Mouse (Mus musculus) G1E-ER4 (cell line): Measurements from ENCODE around the gene Tmem120b. TPM values are rescaled to one million over a fixed set of nuclear protein-coding genes. Genes with fewer than 3 reads are reported as not detected.

Experiments used
- GATA1 ChIP-seq: IDR thresholded peaks from one replicate; pipeline ENCODE4 v1.8.0; 2012; ENCODE audit warnings: low read length, inconsistent platforms
- polyA plus RNA-seq: library from polyadenylated mRNA; stranded (reverse); fragments of >175 nt; gene quantifications from 2 replicates; pipeline ENCODE4 v1.2.3, GENCODE M21; 2012

The Tmem120b gene
- polyA plus RNA-seq, 1 experiment: 6.0 TPM

GRCm38 (mm10) chr5:123040796-123041195, 27.4 kb upstream of the Tmem120b start:
- no peak for TF ChIP-seq GATA1

DNA sequence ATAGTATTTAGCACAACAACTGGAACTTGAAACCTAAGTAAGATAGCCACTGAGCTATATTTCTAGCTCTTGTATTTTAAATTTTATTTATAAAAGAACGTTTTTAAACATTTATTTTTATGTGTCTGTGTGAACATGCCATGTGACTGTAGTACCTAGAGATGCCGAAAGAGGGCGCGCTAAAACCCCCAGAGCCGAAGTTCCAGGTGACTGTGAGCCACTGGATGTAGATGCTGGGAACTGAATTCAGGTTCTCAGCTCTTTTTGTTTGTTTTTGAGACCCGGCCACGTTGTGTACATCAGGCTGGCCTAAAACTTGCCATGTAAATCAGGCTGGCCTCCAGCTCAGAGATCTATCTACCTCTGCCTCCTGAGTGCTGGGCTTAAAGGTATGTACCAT, 24.4 kb upstream of the Tmem120b start:
- no peak for TF ChIP-seq GATA1

DNA sequence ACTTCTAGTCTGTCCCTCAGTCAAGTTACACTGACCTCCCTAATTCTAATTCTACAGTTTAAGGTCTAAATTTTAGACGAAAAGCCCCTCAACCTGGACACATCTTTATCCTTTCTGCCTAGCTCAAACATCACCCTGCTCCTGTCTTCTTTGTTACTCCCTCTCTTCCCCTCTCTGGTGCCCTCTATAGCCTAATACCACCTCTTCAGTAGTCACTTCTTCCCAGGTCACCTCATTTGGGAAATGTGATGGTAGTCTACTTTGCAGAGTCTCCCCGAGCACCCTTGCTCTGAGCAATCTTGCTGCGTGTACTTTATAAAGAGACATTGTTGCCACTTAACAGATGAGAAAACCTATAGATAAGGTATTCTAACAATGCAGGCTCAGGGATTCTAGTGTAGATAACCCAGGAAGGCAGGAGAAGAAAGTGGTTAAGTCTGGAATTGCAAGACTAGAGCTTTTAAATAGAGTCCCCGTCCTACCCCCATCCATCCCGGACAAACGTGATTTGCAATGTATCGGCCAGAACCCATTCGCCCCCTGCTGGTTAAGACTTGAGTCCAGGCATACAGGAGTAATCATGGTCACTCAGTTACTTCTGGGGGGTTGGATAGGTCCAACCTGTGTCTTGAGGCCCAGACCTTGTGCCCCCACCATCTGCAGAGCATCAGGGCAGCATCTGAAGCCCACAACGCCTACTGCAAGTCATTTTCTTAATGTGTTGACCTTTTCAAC, 22.5 kb upstream of the Tmem120b start:
- no peak for TF ChIP-seq GATA1

- TF ChIP-seq GATA1: no peak
These were observed 21.3 kb upstream of the Tmem120b start, which contains the start of gene Morn3 for GRCm38 (mm10) chr5:123046916-123047315. Morn3 (minus strand) TSS chr5:123047016.

DNA sequence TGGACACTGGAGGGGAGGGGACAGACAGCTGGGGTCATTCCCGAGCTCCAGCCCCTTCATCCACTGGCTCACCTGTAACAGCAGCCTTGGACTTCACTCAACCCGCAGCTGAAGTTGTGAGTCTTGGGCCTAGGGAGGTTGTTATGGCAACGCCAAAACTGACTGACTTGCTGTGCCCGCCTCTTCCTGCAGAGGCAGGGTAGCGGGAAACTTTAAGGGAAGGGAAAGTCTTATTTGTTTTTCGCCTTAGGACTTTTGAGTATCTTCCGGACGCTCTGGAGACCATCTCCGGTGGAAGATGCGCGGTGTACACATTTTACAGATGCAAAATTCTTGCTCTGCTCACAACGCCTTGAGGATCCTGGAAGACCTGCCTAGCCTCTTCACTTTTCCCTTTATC, 18.9 kb upstream of the Tmem120b start:
- no peak for TF ChIP-seq GATA1

GRCm38 (mm10) chr5:123050918-123051317, 17.3 kb upstream of the Tmem120b start:
- no peak for TF ChIP-seq GATA1

GRCm38 (mm10) chr5:123051736-123052135, 16.5 kb upstream of the Tmem120b start:
- TF ChIP-seq GATA1: no peak

- no peak for TF ChIP-seq GATA1
These were observed 10.6 kb upstream of the Tmem120b start for GRCm38 (mm10) chr5:123057366-123058250.

DNA sequence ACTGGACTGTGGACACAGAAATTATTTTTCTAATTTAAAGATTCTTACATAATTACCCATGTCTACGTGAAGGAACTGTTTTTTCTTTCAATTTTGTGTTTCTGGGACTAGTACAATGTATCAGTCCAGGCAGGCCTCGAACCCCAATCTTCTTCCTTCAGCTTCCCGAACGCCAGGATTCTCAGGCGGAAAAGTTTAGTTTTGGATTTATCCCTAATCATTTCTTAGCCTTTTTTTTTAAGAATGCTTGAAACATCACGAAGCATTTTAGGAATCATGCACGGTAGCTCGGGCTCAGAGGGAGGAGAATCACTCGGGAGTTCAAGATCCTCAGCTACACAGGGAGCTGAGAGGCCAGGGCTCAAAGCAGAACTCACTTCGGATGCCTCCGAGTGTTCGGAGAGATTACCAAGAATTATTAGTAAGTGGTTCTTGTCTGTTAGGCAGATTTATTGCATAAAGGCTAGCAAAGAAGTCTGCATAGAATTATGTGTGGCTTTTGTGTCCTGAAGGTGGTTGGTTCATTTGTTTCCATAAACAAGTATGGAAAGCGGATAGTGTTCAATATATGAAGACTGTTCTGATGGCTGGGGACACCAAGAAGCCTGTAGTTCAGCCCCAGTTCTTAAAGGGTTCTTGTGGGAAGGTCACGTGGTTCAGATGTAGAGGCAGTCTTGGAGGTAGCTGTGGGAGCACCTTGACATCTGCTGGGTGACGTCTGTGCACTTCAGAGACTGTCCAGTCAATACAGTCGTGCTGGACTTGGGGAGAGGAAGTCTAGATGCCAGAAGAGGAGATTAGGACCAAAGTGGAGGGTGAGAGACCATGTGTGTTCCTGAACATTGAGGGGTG, 9.7 kb upstream of the Tmem120b start:
- no peak for TF ChIP-seq GATA1

GRCm38 (mm10) chr5:123059757-123060520, 8.3 kb upstream of the Tmem120b start:
- no peak for TF ChIP-seq GATA1

GRCm38 (mm10) chr5:123060706-123061401, 7.4 kb upstream of the Tmem120b start:
- no peak for TF ChIP-seq GATA1

DNA sequence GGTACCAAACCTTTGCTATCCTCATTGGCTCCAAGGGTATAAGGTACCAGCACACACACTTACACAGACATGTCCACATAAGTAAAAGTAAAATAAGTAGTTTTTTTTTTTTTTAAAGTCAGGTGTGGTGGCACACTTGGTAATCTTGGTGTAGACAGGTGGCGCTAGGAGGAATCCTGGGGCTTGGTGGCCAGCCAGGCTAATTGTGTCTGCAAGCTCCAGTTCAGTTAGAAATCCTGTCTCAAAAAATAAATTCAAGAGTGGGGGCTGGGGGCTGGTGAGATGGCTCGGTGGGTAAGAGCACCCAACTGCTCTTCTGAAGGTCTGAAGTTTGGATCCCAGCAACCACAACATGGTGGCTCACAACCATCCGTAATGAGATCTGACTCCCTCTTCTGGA, 5.1 kb upstream of the Tmem120b start:
- no peak for TF ChIP-seq GATA1

GRCm38 (mm10) chr5:123064207-123064606, 4.0 kb upstream of the Tmem120b start:
- TF ChIP-seq GATA1: no peak

GRCm38 (mm10) chr5:123067395-123067995, 720 bp upstream of the Tmem120b start:
- TF ChIP-seq GATA1: no peak
